Mouse (Mus musculus) forebrain, embryonic 14.5 days (tissue): ENCODE data around the gene Tmem255b. TPM values are rescaled to one million over a fixed set of nuclear protein-coding genes. Genes with fewer than 3 reads are reported as not detected.

ENCODE experiments used
- polyA plus RNA-seq: library from polyadenylated mRNA; unstranded; fragments of >200 nt; fragmentation: Nextera tagmentation; extraction: Ambion mirVana; gene quantifications from 2 replicates; pipeline ENCODE4 v1.2.1, GENCODE M21; 2014

The Tmem255b gene
- polyA plus RNA-seq, 1 experiment from 2014 or later, result not detected

Other genes with a start within 250 kb of the Tmem255b start
- 25.8 and 27.6 TPM in 2 replicates for gene Grtp1, start 234.6 kb upstream of the Tmem255b start, polyA plus RNA-seq
- not detected in 2 replicates for gene Adprhl1, start 181.0 kb upstream of the Tmem255b start, polyA plus RNA-seq
- 33.4 and 38.5 TPM in 2 replicates for gene Dcun1d2, start 147.1 kb upstream of the Tmem255b start, polyA plus RNA-seq
- gene Tmco3, start 147.0 kb upstream of the Tmem255b start, polyA plus RNA-seq, result 30.7 and 46.9 TPM in 2 replicates
- 145 and 146 TPM in 2 replicates for gene Tfdp1, start 96.4 kb upstream of the Tmem255b start, polyA plus RNA-seq
- not detected in 2 replicates for gene Atp4b, start 38.4 kb upstream of the Tmem255b start, polyA plus RNA-seq
- gene Grk1, start 30.1 kb upstream of the Tmem255b start, polyA plus RNA-seq, result 0.04 TPM in 1 of 2 replicates, not detected in the other
- 9.7 and 12.5 TPM in 2 replicates for gene Gas6, start 59.3 kb downstream of the Tmem255b start, polyA plus RNA-seq
- gene 1700029H14Rik, start 127.3 kb downstream of the Tmem255b start, polyA plus RNA-seq, result not detected in 2 replicates
- 17.3 and 22.3 TPM in 2 replicates for gene Rasa3, start 242.4 kb downstream of the Tmem255b start, polyA plus RNA-seq